Mouse (Mus musculus) cerebellum, adult 18-20 months (tissue): ENCODE results near the gene Krtap9-3.
A peak's percentile ranks its signal among the peaks of the same experiment; 100 is the strongest.
"Not testable (repeated sequence)": the region's sequence is repeated elsewhere in the genome, so short reads cannot be mapped to it uniquely, and the experiment has no call there.

Experiments used
- DNase-seq, 2 experiments: peaks; one replicate each; pipeline ENCODE4 v3.0.0; 2021

The Krtap9-3 gene

GRCm38 (mm10) chr11:99597742-99598141, at the start of gene Krtap9-3:
Krtap9-3 (minus strand) TSS chr11:99598105.
- DNase-seq = not testable (repeated sequence)

- no peak for DNase-seq
These were observed 48.5 kb upstream of the Krtap9-3 start for GRCm38 (mm10) chr11:99646444-99646843.

- no peak for DNase-seq
These were observed 46.4 kb upstream of the Krtap9-3 start for GRCm38 (mm10) chr11:99644351-99644750.

GRCm38 (mm10) chr11:99643635-99644139, 45.8 kb upstream of the Krtap9-3 start, which contains the start of gene Krtap4-7:
Krtap4-7 (minus strand) TSS chr11:99644089.
- not testable (repeated sequence) for DNase-seq

- DNase-seq = no peak
These were observed 43.0 kb upstream of the Krtap9-3 start for GRCm38 (mm10) chr11:99640926-99641325.

- no peak for DNase-seq
These were observed 39.2 kb upstream of the Krtap9-3 start for GRCm38 (mm10) chr11:99637086-99637485.

- DNase-seq = no peak
These were observed 36.8 kb upstream of the Krtap9-3 start, which contains the start of gene Krtap4-2 for GRCm38 (mm10) chr11:99634653-99635134. Krtap4-2 (minus strand) TSS chr11:99635084.

GRCm38 (mm10) chr11:99633293-99633692, 35.4 kb upstream of the Krtap9-3 start:
- DNase-seq = no peak

- DNase-seq = no peak
These were observed 33.0 kb upstream of the Krtap9-3 start for GRCm38 (mm10) chr11:99630890-99631289.

- no peak for DNase-seq
These were observed 30.2 kb upstream of the Krtap9-3 start, which contains the start of gene Krtap4-1 for GRCm38 (mm10) chr11:99628138-99628537. Krtap4-1 (minus strand) TSS chr11:99628238.

- no peak for DNase-seq
These were observed 22.4 kb upstream of the Krtap9-3 start, which contains the start of gene Gm11562 for GRCm38 (mm10) chr11:99620335-99620734. Gm11562 (minus strand) TSS chr11:99620435.

GRCm38 (mm10) chr11:99614796-99615363, 17.0 kb upstream of the Krtap9-3 start, which contains the start of gene Krtap2-4:
Krtap2-4 (minus strand) TSS chr11:99614846.
- DNase-seq = no peak

- DNase-seq = not testable (repeated sequence)
These were observed 12.2 kb upstream of the Krtap9-3 start, which contains the start of gene Gm11937 for GRCm38 (mm10) chr11:99610089-99610488. Gm11937 (minus strand) TSS chr11:99610189.

- DNase-seq = peak; percentile 19 to 37
These were observed 11.2 kb upstream of the Krtap9-3 start for GRCm38 (mm10) chr11:99609126-99609525.

- DNase-seq = not testable (repeated sequence)
These were observed 5.3 kb upstream of the Krtap9-3 start, which contains the start of gene Gm11938 for GRCm38 (mm10) chr11:99603208-99603607. Gm11938 (minus strand) TSS chr11:99603308.

- no peak for DNase-seq
These were observed 6.9 kb downstream of the Krtap9-3 start, which contains the start of gene Krtap1-3 for GRCm38 (mm10) chr11:99590981-99591380. Krtap1-3 (minus strand) TSS chr11:99591339.

- DNase-seq = no peak
These were observed 12.8 kb downstream of the Krtap9-3 start for GRCm38 (mm10) chr11:99585096-99585495.

GRCm38 (mm10) chr11:99583245-99583704, 14.6 kb downstream of the Krtap9-3 start, which contains the start of gene Krtap1-4:
Krtap1-4 (minus strand) TSS chr11:99583654.
- DNase-seq = no peak

- DNase-seq = no peak
These were observed 16.3 kb downstream of the Krtap9-3 start for GRCm38 (mm10) chr11:99581564-99581963.

GRCm38 (mm10) chr11:99581051-99581450, 16.9 kb downstream of the Krtap9-3 start:
- DNase-seq = no peak

- no peak for DNase-seq
These were observed 17.3 kb downstream of the Krtap9-3 start, which contains the start of gene Krtap1-5 for GRCm38 (mm10) chr11:99580636-99581035. Krtap1-5 (minus strand) TSS chr11:99581016.

- DNase-seq = peak; percentile 54 to 55
These were observed 23.8 kb downstream of the Krtap9-3 start for GRCm38 (mm10) chr11:99574106-99574505.

- no peak for DNase-seq
These were observed 24.7 kb downstream of the Krtap9-3 start for GRCm38 (mm10) chr11:99573164-99573563.

GRCm38 (mm10) chr11:99566530-99566929, 31.4 kb downstream of the Krtap9-3 start, which contains the start of gene Krtap3-1:
Krtap3-1 (minus strand) TSS chr11:99566630.
- no peak for DNase-seq
